Comparison of ENCODE assay signal across 21 mouse cellular contexts in the genomic region with DNA sequence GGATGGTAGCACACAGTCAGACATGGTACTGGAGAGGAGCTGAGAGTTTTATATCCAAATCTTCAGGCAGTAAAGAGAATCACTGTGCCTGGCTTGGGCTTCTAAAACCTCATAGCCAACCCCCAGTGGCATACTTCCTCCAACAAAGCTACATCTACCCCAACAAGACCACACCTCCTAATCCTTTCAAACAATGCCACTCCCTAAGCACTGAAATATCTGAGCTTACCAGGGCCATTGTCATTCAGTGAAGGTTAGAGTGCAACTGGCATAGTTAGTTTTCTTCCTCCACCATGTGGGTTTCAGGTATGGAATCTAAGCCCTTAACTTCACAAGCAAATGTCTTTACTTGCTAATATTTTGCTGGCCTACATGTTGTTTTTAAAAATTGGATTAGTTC. TPM values are rescaled to one million over a fixed set of nuclear protein-coding genes. Genes with fewer than 3 reads are reported as not detected.
"Had no signal": no experiment of that assay in that cellular context is flagged by ENCODE, and none has a peak within 500 bp of the region (broad histone marks: within the 10 kb centered on the region; RNA-seq: fewer than 3 reads in every experiment).

No protein-coding gene starts in this region.

- H3K27ac ChIP-seq: midbrain, embryonic 10.5 days; midbrain, embryonic 12.5 days; neural tube, embryonic 13.5 days; neural tube, embryonic 15.5 days; stomach, embryonic 15.5 days; stomach, postnatal 0 days had no signal

- H3K4me1 ChIP-seq: midbrain, embryonic 12.5 days; neural tube, embryonic 13.5 days; neural tube, embryonic 15.5 days; stomach, embryonic 15.5 days had no signal

- H3K9me3 ChIP-seq: midbrain, embryonic 10.5 days; midbrain, embryonic 12.5 days; neural tube, embryonic 13.5 days; neural tube, embryonic 15.5 days; stomach, embryonic 15.5 days had no signal

- H3K4me3 ChIP-seq: midbrain, embryonic 10.5 days; midbrain, embryonic 12.5 days; myocyte; neural tube, embryonic 13.5 days; neural tube, embryonic 15.5 days; stomach, embryonic 15.5 days had no signal

- H3K4me2 ChIP-seq: lung, embryonic 14.5 days; midbrain, embryonic 12.5 days; neural tube, embryonic 13.5 days; neural tube, embryonic 15.5 days; stomach, embryonic 15.5 days had no signal

- H3K9ac ChIP-seq: lung, embryonic 14.5 days; midbrain, embryonic 12.5 days; neural tube, embryonic 13.5 days; neural tube, embryonic 15.5 days; stomach, embryonic 15.5 days had no signal

- H3K27me3 ChIP-seq: midbrain, embryonic 12.5 days; neural tube, embryonic 13.5 days; neural tube, embryonic 15.5 days; stomach, embryonic 15.5 days had no signal

- ATAC-seq: midbrain, embryonic 16.5 days had no signal

- H3K36me3 ChIP-seq: midbrain, embryonic 10.5 days; midbrain, embryonic 12.5 days; neural tube, embryonic 13.5 days; neural tube, embryonic 15.5 days; stomach, embryonic 15.5 days had no signal

- DNase-seq: lung, adult 18-20 months; lung, embryonic 14.5 days; lung, postnatal 10 days; lung, postnatal 4 days; midbrain, embryonic 14.5 days; retina, postnatal 1 day; right cerebral cortex, adult 18-20 months; right cerebral cortex, postnatal 25 days; right cerebral cortex, postnatal 4 days; thymus, adult 2 months; thymus, postnatal 25 days; thymus, postnatal 4 days had no signal

RNA-seq across cellular contexts. Expression of a gene that starts 49.0 kb away (rescaled TPM):
- polyA plus RNA-seq: small intestine, adult 2 months had no signal
